ENCODE assay signal across 15 mouse cellular contexts in genomic region chr3:32063312-32063711, GRCm38 (mm10).
"Had no signal": no experiment of that assay in that cellular context is flagged by ENCODE, and none has a peak within 500 bp of the region (broad histone marks: within the 10 kb centered on the region; RNA-seq: fewer than 3 reads in every experiment).

No protein-coding gene starts in this region.

- H3K27ac ChIP-seq: midbrain, embryonic 13.5 days; midbrain, embryonic 15.5 days; neural tube, embryonic 12.5 days; stomach, embryonic 15.5 days; stomach, postnatal 0 days had no signal

- H3K9ac ChIP-seq: lung, embryonic 14.5 days; midbrain, embryonic 13.5 days; midbrain, embryonic 15.5 days; neural tube, embryonic 12.5 days; stomach, embryonic 15.5 days had no signal

- H3K36me3 ChIP-seq: midbrain, embryonic 13.5 days; midbrain, embryonic 15.5 days; neural tube, embryonic 12.5 days; stomach, embryonic 15.5 days had no signal

- H3K4me1 ChIP-seq: megakaryocyte, embryonic 14.5 days; stomach, embryonic 15.5 days had no signal

- H3K4me3 ChIP-seq: megakaryocyte, embryonic 14.5 days; midbrain, embryonic 13.5 days; midbrain, embryonic 15.5 days; neural tube, embryonic 12.5 days; stomach, embryonic 15.5 days had no signal

- H3K4me2 ChIP-seq: lung, embryonic 14.5 days; midbrain, embryonic 11.5 days; midbrain, embryonic 13.5 days; midbrain, embryonic 15.5 days; neural tube, embryonic 12.5 days; stomach, embryonic 15.5 days had no signal

- H3K9me3 ChIP-seq: midbrain, embryonic 13.5 days; midbrain, embryonic 15.5 days; neural tube, embryonic 12.5 days; stomach, embryonic 15.5 days had no signal

- H3K27me3 ChIP-seq: megakaryocyte, embryonic 14.5 days; midbrain, embryonic 13.5 days; midbrain, embryonic 15.5 days; neural tube, embryonic 12.5 days; stomach, embryonic 15.5 days had no signal

- DNase-seq: lung, adult 18-20 months; lung, embryonic 14.5 days; lung, postnatal 10 days; lung, postnatal 4 days; right cerebral cortex, postnatal 14 days; thymus, adult 2 months; thymus, postnatal 25 days; thymus, postnatal 4 days had no signal

- ATAC-seq: midbrain, embryonic 13.5 days; midbrain, embryonic 15.5 days had no signal
